Mouse (Mus musculus) stomach, embryonic 16.5 days (tissue): ENCODE measurements around the gene Ccn2. TPM values are rescaled to one million over a fixed set of nuclear protein-coding genes. Genes with fewer than 3 reads are reported as not detected.
"Not testable (repeated sequence)": the region's sequence is repeated elsewhere in the genome, so short reads cannot be mapped to it uniquely, and the experiment has no call there.

ENCODE experiments used
- ATAC-seq: fragments of 200-750 bp; cut with Nextera tagmentation; 2 replicates; pipeline ENCODE4 v1.8.0; 2017; ENCODE audit warnings: moderate number of reproducible peaks, moderate TSS enrichment; ENCODE audit not compliant: insufficient read depth, low FRiP score
- H3K27ac ChIP-seq: fragments of 300-500 bp; sonication (generic); 2 replicates; pipeline ENCODE4 v1.5.1; 2014; ENCODE audit warnings: low read length
- H3K27me3 ChIP-seq: fragments of 300-500 bp; sonication (generic); 2 replicates; pipeline ENCODE4 v1.6.1; 2014; ENCODE audit warnings: low read length, control low read depth, mixed read lengths; ENCODE audit not compliant: control insufficient read depth, insufficient read depth
- H3K36me3 ChIP-seq: fragments of 300-500 bp; sonication (generic); 2 replicates; pipeline ENCODE4 v1.6.1; 2014; ENCODE audit warnings: low read length; ENCODE audit not compliant: control insufficient read depth, insufficient read depth
- H3K4me1 ChIP-seq: fragments of 300-500 bp; sonication (generic); 2 replicates; pipeline ENCODE4 v1.6.1; 2014; ENCODE audit warnings: low read length, control low read depth, mixed read lengths; ENCODE audit not compliant: control insufficient read depth, insufficient read depth
- H3K4me2 ChIP-seq: fragments of 300-500 bp; sonication (generic); 2 replicates; pipeline ENCODE4 v1.6.1; 2014; ENCODE audit warnings: low read depth, low read length, mixed read lengths
- H3K4me3 ChIP-seq: fragments of 300-500 bp; sonication (generic); replicated peaks from 2 replicates; pipeline ENCODE4 v1.5.1; 2014; ENCODE audit warnings: mild to moderate bottlenecking, low read length
- H3K9ac ChIP-seq: fragments of 300-500 bp; sonication (generic); 2 replicates; pipeline ENCODE4 v1.6.1; 2014; ENCODE audit warnings: low read length
- H3K9me3 ChIP-seq: fragments of 300-500 bp; sonication (generic); replicated peaks from 2 replicates; pipeline ENCODE4 v1.6.1; 2016; ENCODE audit warnings: low read length, control low read depth; ENCODE audit not compliant: control insufficient read depth
- WGBS: fragments of 180-500 bp; shearing (Covaris S2); extraction: QIAGEN DNeasy Blood & Tissue Kit; methylation state at CpG from one replicate; pipeline ENCODE4 v1.1.7; 2014; 5-methylcytosine and 5-hydroxymethylcytosine counted together
- polyA plus RNA-seq: library from polyadenylated mRNA; unstranded; fragments of >200 nt; fragmentation: Nextera tagmentation; extraction: Ambion mirVana; gene quantifications from 2 replicates; pipeline ENCODE4 v1.2.1, GENCODE M21; 2015

Gene Ccn2
- polyA plus RNA-seq, 1 experiment from 2014 or later, result 16.9 TPM

DNA sequence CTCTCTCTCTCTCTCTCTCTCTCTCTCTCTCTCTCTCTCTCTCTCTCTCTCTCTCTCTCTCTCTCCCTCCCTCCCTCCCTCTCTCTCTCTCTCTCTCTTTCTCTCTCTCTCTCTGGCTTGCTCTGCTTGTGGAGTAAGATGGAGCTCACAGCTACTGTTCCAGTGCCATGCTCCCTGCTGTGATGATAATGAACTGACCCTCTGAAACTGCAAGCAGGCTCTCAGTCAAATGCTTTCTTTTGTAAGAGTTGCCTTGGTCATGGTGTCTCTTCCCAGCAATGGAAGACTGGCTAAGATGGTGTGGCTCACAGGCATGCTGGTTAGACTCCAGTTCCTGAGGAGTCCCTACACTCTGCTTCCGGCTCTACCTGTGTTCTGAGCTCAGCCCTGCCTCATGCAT, 21.3 kb downstream of the Ccn2 start:
- not testable (repeated sequence) for H3K4me1 ChIP-seq, H3K9ac ChIP-seq, H3K36me3 ChIP-seq, ATAC-seq, H3K4me3 ChIP-seq, H3K27me3 ChIP-seq, H3K27ac ChIP-seq, H3K9me3 ChIP-seq, H3K4me2 ChIP-seq
- 100% methylated on average over 1 of the region's 1 CpGs for WGBS

DNA sequence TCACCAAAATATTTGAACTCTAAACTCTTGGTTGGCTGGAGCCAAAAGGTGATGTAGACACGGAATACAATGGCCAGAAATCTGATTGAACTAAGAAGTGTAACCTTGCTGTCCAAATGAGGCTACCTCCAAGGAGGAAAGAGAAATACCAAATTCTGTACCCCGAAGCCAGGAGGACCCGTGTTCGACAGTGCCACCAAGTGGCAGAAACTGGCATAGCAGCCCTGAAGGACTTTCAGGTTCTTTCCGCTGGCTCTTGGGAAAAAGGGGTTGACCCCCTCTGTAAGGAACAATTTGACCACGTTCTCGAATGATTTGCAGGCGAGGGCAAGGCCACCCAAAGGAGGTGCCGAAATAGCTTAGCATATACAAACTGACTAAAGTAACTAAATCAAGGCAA, 26.3 kb downstream of the Ccn2 start:
- peaks cover 3% of the 10 kb centered on the region; the same call in 1 of the 2 replicates for H3K9me3 ChIP-seq
- WGBS, result 30% methylated on average over 9 of the region's 9 CpGs

GRCm38 (mm10) chr10:24622586-24622985, 27.3 kb downstream of the Ccn2 start:
- WGBS, result 33% methylated on average over 7 of the region's 7 CpGs

More for the DNA sequence above, 26.3 kb downstream of the Ccn2 start:
- H3K4me1 ChIP-seq, result no peaks in the 10 kb centered on the region
- no peak for ATAC-seq
- H3K36me3 ChIP-seq, result no peaks in the 10 kb centered on the region
- H3K27me3 ChIP-seq, result no peaks in the 10 kb centered on the region
- H3K4me3 ChIP-seq, result no peak overlapping the region
- no peak overlapping the region for H3K4me2 ChIP-seq
- no peak overlapping the region for H3K27ac ChIP-seq
- H3K9ac ChIP-seq, result no peak overlapping the region

DNA sequence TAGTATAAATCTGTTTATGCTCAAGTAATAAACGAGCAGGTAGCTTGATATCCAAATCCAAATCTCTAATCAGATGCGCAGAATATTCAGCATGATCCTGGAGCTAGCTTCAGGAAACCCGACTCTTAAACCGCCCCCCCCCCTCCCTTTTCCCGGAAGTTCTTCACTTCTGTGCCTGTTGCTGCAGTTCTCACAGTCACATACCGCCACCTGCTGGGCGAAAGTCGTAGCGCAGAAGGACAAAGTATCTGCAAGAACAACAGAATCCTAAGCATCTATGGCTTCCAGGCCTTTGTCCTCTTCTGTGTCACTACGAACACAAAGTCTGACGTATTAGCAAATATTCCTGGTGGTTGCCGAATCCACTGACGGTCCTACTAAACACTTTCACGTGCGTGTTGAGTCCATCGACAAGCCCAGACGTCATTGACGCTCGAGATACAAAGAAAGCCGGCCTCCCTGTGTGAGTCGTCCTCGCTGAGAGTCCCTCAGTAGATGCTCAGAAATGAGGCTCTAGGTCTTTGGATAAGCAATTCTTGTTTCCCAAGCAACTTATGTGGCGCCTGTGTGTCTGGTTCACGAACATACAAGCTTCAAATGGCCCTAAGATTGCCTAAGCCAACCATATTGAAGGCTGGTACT, 29.9 kb downstream of the Ccn2 start:
- 36% methylated on average over 24 of the region's 24 CpGs for WGBS
- 0 out of 2 replicates have a peak, but pooled peaks cover 5% of the 10 kb centered on the region for H3K4me1 ChIP-seq
- H3K27me3 ChIP-seq, result no peaks in the 10 kb centered on the region
- H3K4me3 ChIP-seq, result no peak overlapping the region
- no peaks in the 10 kb centered on the region for H3K9me3 ChIP-seq
- H3K27ac ChIP-seq, result no peak overlapping the region
- H3K4me2 ChIP-seq, result 0 out of 2 replicates have a peak overlapping the region, but pooled peaks have one; percentile 5
- no peak for ATAC-seq
- H3K9ac ChIP-seq, result no peak overlapping the region
- H3K36me3 ChIP-seq, result no peaks in the 10 kb centered on the region

More at GRCm38 (mm10) chr10:24622586-24622985, 27.3 kb downstream of the Ccn2 start:
- Histone ChIP-seq H3K4me1 (no peaks in the 10 kb centered on the region), H3K4me3 (no peak overlapping the region), H3K36me3 (no peaks in the 10 kb centered on the region), H3K27ac (no peak overlapping the region), H3K27me3 (no peaks in the 10 kb centered on the region), H3K9me3 (peaks cover 3% of the 10 kb centered on the region; the same call in 1 of the 2 replicates), H3K4me2 (no peak overlapping the region), H3K9ac (no peak overlapping the region)
- ATAC-seq, result no peak

- H3K27ac ChIP-seq, result peak overlapping the region; percentile 76; the same call in 1 of the 2 replicates
- no peak for ATAC-seq
These were observed 32.0 kb downstream of the Ccn2 start for GRCm38 (mm10) chr10:24627262-24627661.

DNA sequence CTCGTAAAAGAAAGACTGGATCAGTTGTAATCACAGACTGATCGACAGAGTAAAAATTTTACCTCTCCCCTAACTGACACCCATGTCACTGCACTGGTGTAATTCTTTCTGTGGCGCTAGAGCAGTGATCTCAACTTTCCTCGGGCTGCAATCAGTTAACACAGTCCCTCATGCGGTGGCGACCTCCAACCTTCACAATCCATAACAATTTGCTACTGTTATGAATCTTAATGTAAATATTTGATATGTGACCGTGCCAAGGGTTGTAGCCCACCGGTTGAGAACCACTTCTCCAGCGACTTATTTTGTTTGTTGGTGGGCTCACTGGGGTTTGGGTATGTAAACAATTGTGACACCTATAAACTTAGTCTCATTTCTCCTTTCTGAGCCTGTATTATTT, 33.2 kb downstream of the Ccn2 start:
- Histone ChIP-seq H3K9me3 (no peaks in the 10 kb centered on the region), H3K4me2 (peak overlapping the region; percentile 42), H3K27me3 (no peaks in the 10 kb centered on the region), H3K36me3 (no peaks in the 10 kb centered on the region), H3K4me1 (0 out of 2 replicates have a peak, but pooled peaks cover 5% of the 10 kb centered on the region), H3K27ac (peak overlapping the region; percentile 90), H3K4me3 (no peak overlapping the region; the same call in 1 of the 2 replicates), H3K9ac (no peak overlapping the region; the same call in 1 of the 2 replicates)
- ATAC-seq, result peak; percentile 45; the same call in 1 of the 2 replicates
- WGBS, result 18% methylated on average over 9 of the region's 9 CpGs

More at GRCm38 (mm10) chr10:24627262-24627661, 32.0 kb downstream of the Ccn2 start:
- H3K4me3 ChIP-seq, result no peak overlapping the region
- 0 out of 2 replicates have a peak, but pooled peaks cover 5% of the 10 kb centered on the region for H3K4me1 ChIP-seq
- no peaks in the 10 kb centered on the region for H3K9me3 ChIP-seq
- no peaks in the 10 kb centered on the region for H3K27me3 ChIP-seq
- H3K36me3 ChIP-seq, result no peaks in the 10 kb centered on the region
- WGBS, result 66% methylated on average over 12 of the region's 12 CpGs
- no peak overlapping the region for H3K4me2 ChIP-seq
- H3K9ac ChIP-seq, result no peak overlapping the region

DNA sequence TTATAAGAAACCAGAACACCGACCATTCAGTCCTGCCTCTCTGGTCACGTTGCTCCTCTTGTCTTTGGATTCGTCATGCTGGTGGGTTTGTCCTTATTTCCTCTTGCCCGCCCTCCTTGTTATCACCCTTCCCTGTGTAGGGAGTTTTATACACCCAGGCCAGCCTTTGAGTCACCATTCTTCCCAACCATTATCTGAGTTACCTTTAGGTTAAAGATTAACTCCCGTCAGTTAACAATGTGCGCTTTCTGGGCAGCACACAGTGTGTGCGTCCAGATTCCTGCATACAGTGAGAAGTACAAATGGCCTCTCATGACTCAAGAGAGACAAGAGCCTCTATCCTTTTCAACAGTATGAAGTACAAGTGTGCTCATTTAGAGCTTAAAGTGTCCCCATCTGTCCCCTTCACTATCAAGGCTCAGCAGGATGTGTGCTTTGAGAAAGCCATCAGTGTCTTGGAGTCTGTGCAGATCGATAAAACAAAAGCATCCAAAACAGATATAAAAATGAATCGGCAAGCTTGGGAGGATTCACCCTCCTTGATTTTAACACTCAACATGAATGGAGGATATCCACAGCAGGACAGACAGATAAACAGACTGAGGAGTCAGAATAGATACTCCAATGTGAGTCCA, 34.0 kb downstream of the Ccn2 start:
- Histone ChIP-seq H3K9ac (peak overlapping the region; percentile 47; the same call in 1 of the 2 replicates), H3K36me3 (no peaks in the 10 kb centered on the region), H3K9me3 (no peaks in the 10 kb centered on the region), H3K4me2 (peak overlapping the region; percentile 42), H3K4me1 (0 out of 2 replicates have a peak, but pooled peaks cover 5% of the 10 kb centered on the region), H3K27me3 (no peaks in the 10 kb centered on the region), H3K27ac (peak overlapping the region; percentile 90), H3K4me3 (no peak overlapping the region; the same call in 1 of the 2 replicates)
- peak; percentile 92 for ATAC-seq
- 47% methylated on average over 9 of the region's 9 CpGs for WGBS

- WGBS, result 23% methylated on average over 18 of the region's 18 CpGs
- no peak for ATAC-seq
- H3K4me2 ChIP-seq, result no peak overlapping the region
These were observed 35.3 kb downstream of the Ccn2 start for GRCm38 (mm10) chr10:24630469-24631081.

GRCm38 (mm10) chr10:24631122-24631521, 35.9 kb downstream of the Ccn2 start:
- no peak for ATAC-seq
- no peak overlapping the region for H3K27ac ChIP-seq
- H3K27me3 ChIP-seq, result no peaks in the 10 kb centered on the region
- H3K36me3 ChIP-seq, result no peaks in the 10 kb centered on the region
- no peaks in the 10 kb centered on the region for H3K9me3 ChIP-seq
- WGBS, result 89% methylated on average over 5 of the region's 5 CpGs
- H3K9ac ChIP-seq, result no peak overlapping the region
- no peak overlapping the region for H3K4me3 ChIP-seq
- H3K4me2 ChIP-seq, result no peak overlapping the region
- H3K4me1 ChIP-seq, result 0 out of 2 replicates have a peak, but pooled peaks cover 5% of the 10 kb centered on the region

More at GRCm38 (mm10) chr10:24630469-24631081, 35.3 kb downstream of the Ccn2 start:
- Histone ChIP-seq H3K4me1 (0 out of 2 replicates have a peak, but pooled peaks cover 5% of the 10 kb centered on the region), H3K4me3 (no peak overlapping the region), H3K36me3 (no peaks in the 10 kb centered on the region), H3K9ac (no peak overlapping the region), H3K27me3 (no peaks in the 10 kb centered on the region), H3K9me3 (no peaks in the 10 kb centered on the region), H3K27ac (no peak overlapping the region)
